Mouse (Mus musculus): ENCODE data around the gene Stac3.
A peak's percentile ranks its signal among the peaks of the same experiment; 100 is the strongest.

- no peak for TF ChIP-seq IRF4 (IDR thresholded peaks at IDR 0.05; ENCODE audit: low read depth, low read length)
- 0 out of 2 replicates have a peak, but pooled peaks have one; percentile 11 for TF ChIP-seq EP300 (IDR thresholded peaks at IDR 0.05; ENCODE audit: low read length)
- TF ChIP-seq CTCF (conservative IDR thresholded peaks at IDR 0.05 in 1 of 2, IDR thresholded peaks at IDR 0.05 in 1 of 2; ENCODE audit: low read depth in 2 of 2, low read length in 2 of 2): peak in 1 of 2 experiments; percentile 72; a peak in 2 of 4 replicates
- no peak for TF ChIP-seq UBTF (IDR thresholded peaks at IDR 0.05; ENCODE audit: low read depth, low read length)
- TF ChIP-seq USF2 (conservative IDR thresholded peaks at IDR 0.05; ENCODE audit: low read depth, low read length): no peak
- no peak for TF ChIP-seq TBP (conservative IDR thresholded peaks at IDR 0.05; ENCODE audit: low read depth, low read length)
- no peak for TF ChIP-seq KAT2A (IDR thresholded peaks at IDR 0.05; ENCODE audit: insufficient replicate concordance, low read length)
- no peak for TF ChIP-seq TCF12 (IDR thresholded peaks at IDR 0.05; ENCODE audit: low read depth, low read length)
Observed at GRCm38 (mm10) chr10:127536586-127537314, 35.3 kb downstream of the Stac3 start.
